Mouse (Mus musculus) thymus, adult 2 months (tissue): ENCODE measurements at regions not wholly inside any gene's neighbourhood (a gene's known extent, or its start where the extent isn't known, plus 50 kb on each side); places are given as distances from the start of the nearest gene placed in this dataset.

ENCODE experiments used
- DNase-seq: peaks from one replicate; pipeline ENCODE4 v3.0.0; 2021
- H3K27ac ChIP-seq: fragments of 200-500 bp; 2 replicates; pipeline ENCODE4 v1.5.1; 2012; ENCODE audit warnings: low read length, control low read depth; ENCODE audit not compliant: control insufficient read depth, insufficient read depth
- H3K27me3 ChIP-seq: fragments of 200-500 bp; 2 replicates; pipeline ENCODE4 v1.6.1; 2012; ENCODE audit warnings: mild to moderate bottlenecking, low read length, moderate library complexity, mixed read lengths; ENCODE audit not compliant: control insufficient read depth, insufficient read depth
- H3K36me3 ChIP-seq: fragments of 200-500 bp; 2 replicates; pipeline ENCODE4 v1.6.1; 2012; ENCODE audit warnings: mild to moderate bottlenecking, low read length, moderate library complexity; ENCODE audit not compliant: control insufficient read depth, insufficient read depth
- H3K4me1 ChIP-seq: fragments of 200-500 bp; replicated peaks from 2 replicates; pipeline ENCODE4 v1.6.1; 2012; ENCODE audit warnings: low read length; ENCODE audit not compliant: control insufficient read depth, insufficient read depth
- H3K4me3 ChIP-seq: fragments of 200-500 bp; 2 replicates; pipeline ENCODE4 v1.5.1; 2012; ENCODE audit warnings: mild to moderate bottlenecking, low read length, control low read depth, moderate library complexity; ENCODE audit not compliant: control insufficient read depth, insufficient read depth
- CTCF ChIP-seq: fragments of 200-500 bp; IDR thresholded peaks from 2 replicates; pipeline ENCODE4 v1.5.1; 2012; ENCODE audit warnings: mild to moderate bottlenecking, control low read depth, low read length, moderate library complexity, borderline replicate concordance; ENCODE audit not compliant: control insufficient read depth, poor library complexity, insufficient read depth; ENCODE audit errors: extremely low read depth
- POLR2A ChIP-seq: fragments of 200-500 bp; IDR thresholded peaks from 2 replicates; pipeline ENCODE4 v1.6.1; 2012; ENCODE audit warnings: mild to moderate bottlenecking, low read length, control low read depth, moderate library complexity; ENCODE audit not compliant: control insufficient read depth, poor library complexity, insufficient read depth; ENCODE audit errors: extremely low read depth
- WGBS: fragments of 180-500 bp; shearing (Covaris S2); methylation state at CpG from one replicate; pipeline ENCODE4 v1.1.7; 2018; 5-methylcytosine and 5-hydroxymethylcytosine counted together

- whole genome bisulfite sequencing, result 64% methylated on average over 5 of the region's 5 CpGs
- Histone ChIP-seq H3K27ac (no peak overlapping the region), H3K36me3 (no peaks in the 10 kb centered on the region), H3K4me3 (no peak overlapping the region), H3K27me3 (no peaks in the 10 kb centered on the region), H3K4me1 (no peaks in the 10 kb centered on the region)
- DNase-seq, result no peak
- TF ChIP-seq POLR2A (no peak), CTCF (no peak)
Measured at GRCm38 (mm10) chr4:152995052-152995595, 487.5 kb downstream of the Ajap1 start.

DNA sequence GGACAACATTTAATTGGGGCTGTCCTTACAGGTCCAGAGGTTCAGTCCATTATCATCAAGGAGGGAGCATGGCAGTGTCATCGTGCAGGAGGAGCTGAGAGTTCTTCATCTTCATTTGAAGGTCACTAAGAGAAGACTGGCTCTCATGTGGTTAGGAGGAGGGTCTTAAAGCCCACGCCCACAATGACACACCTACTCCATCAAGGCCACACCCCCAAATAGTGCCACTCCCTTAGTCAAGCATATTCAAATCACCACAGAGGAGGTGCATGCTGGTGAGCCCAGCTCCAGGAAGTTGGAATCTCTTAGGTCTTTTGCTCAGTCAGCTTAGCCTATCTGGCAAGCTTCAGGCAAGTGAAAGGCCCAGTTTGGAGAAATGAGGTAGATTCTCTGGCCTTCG is 488.4 kb downstream of the Ajap1 start:
- no peaks in the 10 kb centered on the region for H3K36me3 ChIP-seq
- no peak overlapping the region for H3K27ac ChIP-seq
- H3K27me3 ChIP-seq, result no peaks in the 10 kb centered on the region
- WGBS, result 77% methylated on average over 3 of the region's 3 CpGs
- TF ChIP-seq POLR2A, result no peak
- TF ChIP-seq CTCF, result no peak
- H3K4me3 ChIP-seq, result no peak overlapping the region
- H3K4me1 ChIP-seq, result no peaks in the 10 kb centered on the region
- no peak for DNase-seq

- WGBS, result 96% methylated on average over 5 of the region's 5 CpGs
- H3K27me3 ChIP-seq, result no peaks in the 10 kb centered on the region
- no peak for TF ChIP-seq CTCF
- no peak for TF ChIP-seq POLR2A
- no peak overlapping the region for H3K4me3 ChIP-seq
- no peak for DNase-seq
- no peaks in the 10 kb centered on the region for H3K36me3 ChIP-seq
- no peak overlapping the region for H3K27ac ChIP-seq
- no peaks in the 10 kb centered on the region for H3K4me1 ChIP-seq
Measured at GRCm38 (mm10) chr4:152990266-152990665, 492.3 kb downstream of the Ajap1 start.

GRCm38 (mm10) chr4:152987726-152988125 is 494.9 kb downstream of the Ajap1 start:
- H3K27me3 ChIP-seq, result no peaks in the 10 kb centered on the region
- H3K4me3 ChIP-seq, result no peak overlapping the region
- TF ChIP-seq POLR2A, result no peak
- no peaks in the 10 kb centered on the region for H3K4me1 ChIP-seq
- no peak for DNase-seq
- 83% methylated on average over 4 of the region's 4 CpGs for WGBS
- H3K36me3 ChIP-seq, result no peaks in the 10 kb centered on the region
- no peak overlapping the region for H3K27ac ChIP-seq

DNA sequence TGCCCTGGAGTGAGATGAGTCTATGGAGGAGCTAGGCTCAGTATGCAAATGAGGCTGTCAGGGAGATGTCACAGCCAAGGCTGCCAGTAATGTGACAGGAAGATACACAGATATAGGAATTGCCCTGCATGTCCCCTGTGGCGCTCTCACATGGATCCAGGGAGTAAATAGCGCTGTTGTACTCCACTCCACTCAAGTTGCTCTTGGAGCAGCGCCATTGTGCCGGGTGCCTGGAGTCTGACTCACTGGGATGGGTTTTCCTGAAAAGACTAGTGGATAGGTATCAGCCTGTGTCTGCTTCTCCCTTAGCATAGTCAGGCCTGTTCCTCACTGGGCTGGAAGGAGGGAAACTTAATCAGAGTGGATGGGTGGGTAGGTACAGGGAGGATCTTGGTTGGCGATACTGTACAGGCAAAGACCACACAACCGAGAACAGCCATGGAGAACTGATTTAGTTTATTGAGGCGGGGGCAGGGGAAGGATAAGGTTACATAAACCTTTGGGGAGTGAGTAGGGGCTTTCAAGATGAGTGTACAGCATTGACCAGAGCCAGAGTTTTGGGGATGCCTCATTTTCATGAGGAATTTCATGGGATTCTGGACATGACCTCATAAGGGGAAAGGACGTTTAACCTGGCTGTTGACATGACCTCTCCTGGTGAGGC is 497.5 kb upstream of the Kcnab2 start:
- Histone ChIP-seq H3K27ac (no peak overlapping the region), H3K36me3 (no peaks in the 10 kb centered on the region), H3K27me3 (no peaks in the 10 kb centered on the region), H3K4me1 (no peaks in the 10 kb centered on the region), H3K4me3 (no peak overlapping the region)
- TF ChIP-seq CTCF (no peak), POLR2A (no peak)
- WGBS, result 84% methylated on average over 8 of the region's 8 CpGs
- DNase-seq, result no peak

- no peaks in the 10 kb centered on the region for H3K36me3 ChIP-seq
- WGBS, result 84% methylated on average over 6 of the region's 6 CpGs
- H3K27me3 ChIP-seq, result no peaks in the 10 kb centered on the region
- H3K4me3 ChIP-seq, result no peak overlapping the region
- no peak overlapping the region for H3K27ac ChIP-seq
- no peak for TF ChIP-seq POLR2A
- no peak for TF ChIP-seq CTCF
- no peak for DNase-seq
- H3K4me1 ChIP-seq, result no peaks in the 10 kb centered on the region
Measured at GRCm38 (mm10) chr4:152963001-152963400, 485.3 kb upstream of the Kcnab2 start.

GRCm38 (mm10) chr4:152962165-152962564 is 484.5 kb upstream of the Kcnab2 start:
- H3K4me3 ChIP-seq, result no peak overlapping the region
- no peak overlapping the region for H3K27ac ChIP-seq
- TF ChIP-seq CTCF, result no peak
- no peak for TF ChIP-seq POLR2A
- no peaks in the 10 kb centered on the region for H3K36me3 ChIP-seq
- no peak for DNase-seq
- no peaks in the 10 kb centered on the region for H3K27me3 ChIP-seq
- H3K4me1 ChIP-seq, result no peaks in the 10 kb centered on the region
